Mouse (Mus musculus) ES-Bruce4 (cell line): ENCODE results near the gene Adat3.
A peak's percentile ranks its signal among the peaks of the same experiment; 100 is the strongest.

Experiments
- CTCF ChIP-seq: IDR thresholded peaks from one replicate; pipeline ENCODE4 v1.8.1; 2011; ENCODE audit warnings: low read depth, low read length
- POLR2A ChIP-seq: IDR thresholded peaks from one replicate; pipeline ENCODE4 v1.8.1; 2011; ENCODE audit warnings: low read length; ENCODE audit not compliant: insufficient read depth

GRCm38 (mm10) chr10:80621940-80622660 lies 19.4 kb downstream of the Adat3 start:
- TF ChIP-seq POLR2A (peak; percentile 59), CTCF (no peak)
